Mouse (Mus musculus) embryo, embryonic 10 days (tissue): ENCODE measurements around the gene Olfr1508.
"Not testable (repeated sequence)": the region's sequence is repeated elsewhere in the genome, so short reads cannot be mapped to it uniquely, and the experiment has no call there.

Experiments used
- DNase-seq: peaks from one replicate; pipeline ENCODE4 v3.0.0-alpha.2; 2015; ENCODE audit warnings: low spot score

The Olfr1508 gene

GRCm38 (mm10) chr14:52467395-52467794 is at the start of gene Olfr1508:
Gene Olfr1508 (minus strand): TSS chr14:52467495.
- no peak for DNase-seq

GRCm38 (mm10) chr14:52495516-52495915 is 28.2 kb upstream of the Olfr1508 start, which contains the start of gene Olfr1507:
Gene Olfr1507 (minus strand): TSS chr14:52495749.
- DNase-seq = no peak

- no peak for DNase-seq
Observed at GRCm38 (mm10) chr14:52465738-52466137, 1.6 kb downstream of the Olfr1508 start.

GRCm38 (mm10) chr14:52461928-52462327 is 5.4 kb downstream of the Olfr1508 start:
- no peak for DNase-seq

- DNase-seq = no peak
Observed at GRCm38 (mm10) chr14:52451138-52451537, 16.2 kb downstream of the Olfr1508 start.

- no peak for DNase-seq
Observed at GRCm38 (mm10) chr14:52442690-52443089, 24.6 kb downstream of the Olfr1508 start, which contains the start of gene Olfr1509. Gene Olfr1509 (plus strand): TSS chr14:52442990.

- no peak for DNase-seq
Observed at GRCm38 (mm10) chr14:52427686-52428085, 39.6 kb downstream of the Olfr1508 start.

- DNase-seq = no peak
Observed at GRCm38 (mm10) chr14:52414273-52414672, 53.0 kb downstream of the Olfr1508 start, which contains the start of gene Olfr1510. Gene Olfr1510 (minus strand): TSS chr14:52414373.

GRCm38 (mm10) chr14:52410142-52410919 is 57.0 kb downstream of the Olfr1508 start:
- DNase-seq = not testable (repeated sequence)
